Mouse (Mus musculus) bone marrow macrophage, adult 2 months (primary cell): ENCODE measurements around the gene Fstl5.

Experiments
- CTCF ChIP-seq: IDR thresholded peaks from 2 replicates; pipeline ENCODE4 v1.5.1; 2012; ENCODE audit warnings: low read depth, mild to moderate bottlenecking, low read length, moderate library complexity
- POLR2A ChIP-seq: IDR thresholded peaks from 2 replicates; pipeline ENCODE4 v1.6.1; 2012; ENCODE audit warnings: mild to moderate bottlenecking, low read depth, low read length, borderline replicate concordance

- TF ChIP-seq POLR2A (no peak), CTCF (no peak)
Measured at GRCm38 (mm10) chr3:76072826-76073225, 1.2 kb upstream of the Fstl5 start.
